Mouse (Mus musculus) lung, postnatal 25 days (tissue): ENCODE measurements around the gene Tmem87b.

Experiments
- DNase-seq: peaks from one replicate; pipeline ENCODE4 v3.0.0; 2022; ENCODE audit warnings: low spot score

The Tmem87b gene

GRCm38 (mm10) chr2:128887866-128888550 is 70.1 kb downstream of the Tmem87b start:
- no peak for DNase-seq

- no peak for DNase-seq
These were observed 72.9 kb downstream of the Tmem87b start for GRCm38 (mm10) chr2:128890661-128891335.

GRCm38 (mm10) chr2:128892180-128892721 is 74.3 kb downstream of the Tmem87b start:
- DNase-seq, result no peak

- no peak for DNase-seq
These were observed 84.9 kb downstream of the Tmem87b start for GRCm38 (mm10) chr2:128902843-128903242.

GRCm38 (mm10) chr2:128903661-128904060 is 85.7 kb downstream of the Tmem87b start:
- DNase-seq, result no peak
